Mouse (Mus musculus) erythroblast, embryonic 14.5 days (primary cell): ENCODE data around the gene Gm11992.

Source experiments
- GATA1 ChIP-seq: IDR thresholded peaks from 2 replicates; pipeline ENCODE4 v1.6.1; 2012; ENCODE audit warnings: low read length, inconsistent platforms, mixed read lengths
- TAL1 ChIP-seq: IDR thresholded peaks from 3 replicates; pipeline ENCODE4 v1.6.1; 2012; ENCODE audit warnings: low read length, inconsistent platforms, mixed read lengths

- TF ChIP-seq GATA1 (no peak), TAL1 (no peak)
Measured at GRCm38 (mm10) chr11:9014740-9015139, 33.7 kb upstream of the Gm11992 start.
